Mouse (Mus musculus): ENCODE measurements around the gene Cmklr1. TPM values are rescaled to one million over a fixed set of nuclear protein-coding genes. Genes with fewer than 3 reads are reported as not detected.

Gene Cmklr1
- total RNA-seq, 1 experiment from 2014 or later: not detected

- ATAC-seq (replicated peaks in 1 of 2; ENCODE audit: insufficient read depth in 1 of 2, low FRiP score in 2 of 2, low TSS enrichment in 1 of 2, low read depth in 1 of 2, poor library complexity in 2 of 2, severe bottlenecking in 2 of 2): no peak
These were observed 69.4 kb downstream of the Cmklr1 start for GRCm38 (mm10) chr5:113580801-113581200.

- ATAC-seq (replicated peaks in 1 of 2; ENCODE audit: insufficient read depth in 1 of 2, low FRiP score in 2 of 2, low TSS enrichment in 1 of 2, low read depth in 1 of 2, poor library complexity in 2 of 2, severe bottlenecking in 2 of 2): no peak; a peak in 1 of 4 replicates
These were observed 70.0 kb downstream of the Cmklr1 start for GRCm38 (mm10) chr5:113580248-113580647.

GRCm38 (mm10) chr5:113579128-113579527 is 71.1 kb downstream of the Cmklr1 start:
- no peak for ATAC-seq (replicated peaks in 1 of 2; ENCODE audit: insufficient read depth in 1 of 2, low FRiP score in 2 of 2, low TSS enrichment in 1 of 2, low read depth in 1 of 2, poor library complexity in 2 of 2, severe bottlenecking in 2 of 2)

- ATAC-seq (replicated peaks in 1 of 2; ENCODE audit: insufficient read depth in 1 of 2, low FRiP score in 2 of 2, low TSS enrichment in 1 of 2, low read depth in 1 of 2, poor library complexity in 2 of 2, severe bottlenecking in 2 of 2): no peak
These were observed 71.8 kb downstream of the Cmklr1 start for GRCm38 (mm10) chr5:113578428-113578827.

- no peak for ATAC-seq (replicated peaks in 1 of 2; ENCODE audit: insufficient read depth in 1 of 2, low FRiP score in 2 of 2, low TSS enrichment in 1 of 2, low read depth in 1 of 2, poor library complexity in 2 of 2, severe bottlenecking in 2 of 2)
These were observed 72.7 kb downstream of the Cmklr1 start for GRCm38 (mm10) chr5:113577555-113577954.

GRCm38 (mm10) chr5:113570056-113570717 is 80.0 kb downstream of the Cmklr1 start:
- ATAC-seq (replicated peaks in 1 of 2; ENCODE audit: insufficient read depth in 1 of 2, low FRiP score in 2 of 2, low TSS enrichment in 1 of 2, low read depth in 1 of 2, poor library complexity in 2 of 2, severe bottlenecking in 2 of 2): no peak

GRCm38 (mm10) chr5:113565858-113566257 is 84.4 kb downstream of the Cmklr1 start:
- no peak for ATAC-seq (replicated peaks in 1 of 2; ENCODE audit: insufficient read depth in 1 of 2, low FRiP score in 2 of 2, low TSS enrichment in 1 of 2, low read depth in 1 of 2, poor library complexity in 2 of 2, severe bottlenecking in 2 of 2)

- ATAC-seq (replicated peaks in 1 of 2; ENCODE audit: insufficient read depth in 1 of 2, low FRiP score in 2 of 2, low TSS enrichment in 1 of 2, low read depth in 1 of 2, poor library complexity in 2 of 2, severe bottlenecking in 2 of 2): no peak
These were observed 84.9 kb downstream of the Cmklr1 start for GRCm38 (mm10) chr5:113565101-113565854.

- ATAC-seq (replicated peaks in 1 of 2; ENCODE audit: insufficient read depth in 1 of 2, low FRiP score in 2 of 2, low TSS enrichment in 1 of 2, low read depth in 1 of 2, poor library complexity in 2 of 2, severe bottlenecking in 2 of 2): no peak
These were observed 85.8 kb downstream of the Cmklr1 start for GRCm38 (mm10) chr5:113564463-113564862.

Other genes with a start within 250 kb of the Cmklr1 start
- not detected in 2 replicates for gene Wscd2, start 160.1 kb downstream of the Cmklr1 start, total RNA-seq (2017)
- gene 1700069L16Rik, start 74.3 kb upstream of the Cmklr1 start, total RNA-seq (2017): not detected in 2 replicates
- gene Ficd, start 85.4 kb upstream of the Cmklr1 start, total RNA-seq (2017): 2.1 and 2.7 TPM in 2 replicates
- 41.7 and 42.6 TPM in 2 replicates for gene Sart3, start 122.1 kb upstream of the Cmklr1 start, total RNA-seq (2017)
- 71.7 and 73.6 TPM in 2 replicates for gene Iscu, start 122.3 kb upstream of the Cmklr1 start, total RNA-seq (2017)
- gene Tmem119, start 150.1 kb upstream of the Cmklr1 start, total RNA-seq (2017): 1.1 and 1.8 TPM in 2 replicates
- 83.9 and 95.7 TPM in 2 replicates for gene Selplg, start 182.2 kb upstream of the Cmklr1 start, total RNA-seq (2017)